Mouse (Mus musculus) CH12.LX (cell line): ENCODE measurements around the gene Sept9. TPM values are rescaled to one million over a fixed set of nuclear protein-coding genes. Genes with fewer than 3 reads are reported as not detected.

Experiments used
- DNase-seq: peaks from one replicate; pipeline ENCODE4 v3.0.0-alpha.2; 2013; ENCODE audit errors: extremely low read depth
- H3K27ac ChIP-seq: 2 replicates; pipeline ENCODE4 v1.5.1; 2012; ENCODE audit warnings: low read depth, mild to moderate bottlenecking, control low read depth, moderate library complexity; ENCODE audit not compliant: insufficient read depth
- H3K27me3 ChIP-seq: replicated peaks from 2 replicates; pipeline ENCODE3; 2012; ENCODE audit warnings: inconsistent platforms
- H3K36me3 ChIP-seq, 2 experiments: replicated peaks in 1 of 2; 2 replicates each; pipeline versions ENCODE3 to v1.6.1; 2012; ENCODE audit warnings: inconsistent platforms in 1 of 2, low read length in 1 of 2, mild to moderate bottlenecking in 1 of 2, mixed read lengths in 1 of 2, moderate library complexity in 1 of 2; ENCODE audit not compliant: control insufficient read depth in 1 of 2, insufficient read depth in 1 of 2
- H3K4me1 ChIP-seq, 2 experiments: 2 replicates each; pipeline ENCODE4 v1.6.1; 2012; ENCODE audit warnings: inconsistent platforms in 1 of 2, moderate library complexity in 1 of 2; ENCODE audit not compliant: insufficient read depth in 2 of 2, control insufficient read depth in 1 of 2
- H3K4me2 ChIP-seq: 2 replicates; pipeline ENCODE4 v1.6.1; 2012; ENCODE audit warnings: low read depth, mild to moderate bottlenecking, control low read depth; ENCODE audit not compliant: poor library complexity, insufficient read depth, severe bottlenecking
- H3K4me3 ChIP-seq, 3 experiments: fragments of 150-350 bp in 1 of 3; sonication (generic) in 1 of 3; replicated peaks in 1 of 3; 2 replicates each; pipeline versions ENCODE3 to v1.5.1; 2011 to 2012; ENCODE audit warnings: low read depth in 2 of 3, low read length in 2 of 3, mild to moderate bottlenecking in 2 of 3, moderate library complexity in 2 of 3, control low read depth in 1 of 3, improper control_type of control experiment in 1 of 3, inconsistent platforms in 1 of 3, mixed read lengths in 1 of 3; ENCODE audit not compliant: poor library complexity in 1 of 3
- H3K79me2 ChIP-seq: replicated peaks from 2 replicates; pipeline ENCODE4 v1.6.1; 2012; ENCODE audit warnings: mild to moderate bottlenecking, moderate library complexity; ENCODE audit not compliant: control insufficient read depth, poor library complexity, insufficient read depth, severe bottlenecking; ENCODE audit errors: extremely low read depth
- H3K9ac ChIP-seq: 2 replicates; pipeline ENCODE4 v1.6.1; 2012; ENCODE audit warnings: low read depth, mild to moderate bottlenecking, control low read depth, moderate library complexity; ENCODE audit not compliant: insufficient read depth
- H3K9me3 ChIP-seq: replicated peaks from 2 replicates; pipeline ENCODE3; 2012; ENCODE audit warnings: low read length, inconsistent platforms, mixed read lengths
- ELF1 ChIP-seq: IDR thresholded peaks from 2 replicates; pipeline ENCODE4 v1.6.1; 2014; ENCODE audit warnings: low read depth, mild to moderate bottlenecking, inconsistent platforms, low read length, improper control_type of control experiment
- GABPA ChIP-seq: IDR thresholded peaks from 2 replicates; pipeline ENCODE4 v1.6.1; 2012; ENCODE audit warnings: low read depth, low read length, improper control_type of control experiment, inconsistent platforms; ENCODE audit not compliant: insufficient replicate concordance
- IRF4 ChIP-seq: IDR thresholded peaks from 2 replicates; pipeline ENCODE4 v1.6.1; 2014; ENCODE audit warnings: low read depth, mild to moderate bottlenecking, inconsistent platforms, low read length, improper control_type of control experiment
- JUN ChIP-seq: IDR thresholded peaks from 2 replicates; pipeline ENCODE4 v1.6.1; 2011; ENCODE audit warnings: low read depth, mild to moderate bottlenecking, low read length, improper control_type of control experiment, moderate library complexity; ENCODE audit not compliant: insufficient read depth
- KAT2A ChIP-seq: IDR thresholded peaks from 2 replicates; pipeline ENCODE4 v1.6.1; 2012; ENCODE audit warnings: low read length, improper control_type of control experiment, inconsistent platforms; ENCODE audit not compliant: insufficient replicate concordance
- MAFK ChIP-seq: IDR thresholded peaks from 2 replicates; pipeline ENCODE4 v1.6.1; 2011; ENCODE audit warnings: low read length, improper control_type of control experiment; ENCODE audit not compliant: insufficient replicate concordance
- MEF2A ChIP-seq: IDR thresholded peaks from 2 replicates; pipeline ENCODE4 v1.6.1; 2014; ENCODE audit warnings: low read depth, mild to moderate bottlenecking, inconsistent platforms, low read length, improper control_type of control experiment, borderline replicate concordance
- MYC ChIP-seq: IDR thresholded peaks from 2 replicates; pipeline ENCODE4 v1.6.1; 2011; ENCODE audit warnings: low read depth, mild to moderate bottlenecking, improper control_type of control experiment, low read length
- NELFE ChIP-seq: IDR thresholded peaks from 2 replicates; pipeline ENCODE4 v1.6.1; 2011; ENCODE audit warnings: low read depth, low read length, improper control_type of control experiment
- POLR2AphosphoS2 ChIP-seq: IDR thresholded peaks from 2 replicates; pipeline ENCODE4 v1.6.1; 2011; ENCODE audit warnings: low read depth, low read length, improper control_type of control experiment
- RAD21 ChIP-seq: IDR thresholded peaks from 2 replicates; pipeline ENCODE4 v1.6.1; 2011; ENCODE audit warnings: low read depth, mild to moderate bottlenecking, low read length, improper control_type of control experiment, moderate library complexity
- RCOR1 ChIP-seq: conservative IDR thresholded peaks from 2 replicates; pipeline ENCODE4 v1.6.1; 2012; ENCODE audit warnings: low read depth, mild to moderate bottlenecking, inconsistent platforms, low read length, improper control_type of control experiment
- SIN3A ChIP-seq: IDR thresholded peaks from 2 replicates; pipeline ENCODE4 v1.6.1; 2012; ENCODE audit warnings: low read length, improper control_type of control experiment, inconsistent platforms
- USF2 ChIP-seq: conservative IDR thresholded peaks from 2 replicates; pipeline ENCODE4 v1.6.1; 2011; ENCODE audit warnings: low read depth, low read length, improper control_type of control experiment
- ZC3H11A ChIP-seq: IDR thresholded peaks from 2 replicates; pipeline ENCODE4 v1.6.1; 2012; ENCODE audit warnings: low read depth, mild to moderate bottlenecking, inconsistent platforms, low read length, improper control_type of control experiment
- ZKSCAN1 ChIP-seq: IDR thresholded peaks from 2 replicates; pipeline ENCODE4 v1.6.1; 2012; ENCODE audit warnings: low read depth, inconsistent platforms, low read length, improper control_type of control experiment, borderline replicate concordance
- ZNF384 ChIP-seq: IDR thresholded peaks from 2 replicates; pipeline ENCODE4 v1.6.1; 2012; ENCODE audit warnings: low read depth, low read length, improper control_type of control experiment, inconsistent platforms
- dilution Hi-C: fragments of 300-500 bp; cut with MboI; formaldehyde crosslinking; loops from 2 replicates; pipeline ENCODE4 v1.14.3; 2020; ENCODE audit warnings: low sequenced_read_pairs; ENCODE audit not compliant: extremely low pct_unique_long_range_greater_than_20kb, extremely low pct_ligation_motif_present
- in situ Hi-C: fragments of 300-500 bp; cut with MboI; formaldehyde crosslinking; loops from 3 replicates; pipeline ENCODE4 v1.14.3; 2019; ENCODE audit warnings: low sequenced_read_pairs, low pct_ligation_motif_present, low pct_unique_long_range_greater_than_20kb, mixed read lengths
- polyA plus RNA-seq: library from polyadenylated mRNA; unstranded; fragments of >175 nt; gene quantifications from 2 replicates; pipeline ENCODE4 v1.2.1, GENCODE M21; 2012; ENCODE audit warnings: low read depth; ENCODE audit not compliant: insufficient read length
- total RNA-seq, 2 experiments: library from RNA; depleted of rRNA; stranded (reverse); fragments of 300-350 nt in 1 of 2; fragments of >200 nt in 1 of 2; gene quantifications; 2 replicates each; pipeline ENCODE4 v1.2.3; 2012 to 2014

Sept9 gene
- total and polyA plus RNA-seq, 3 experiments = 47.6 to 128 (median 110) TPM

DNA sequence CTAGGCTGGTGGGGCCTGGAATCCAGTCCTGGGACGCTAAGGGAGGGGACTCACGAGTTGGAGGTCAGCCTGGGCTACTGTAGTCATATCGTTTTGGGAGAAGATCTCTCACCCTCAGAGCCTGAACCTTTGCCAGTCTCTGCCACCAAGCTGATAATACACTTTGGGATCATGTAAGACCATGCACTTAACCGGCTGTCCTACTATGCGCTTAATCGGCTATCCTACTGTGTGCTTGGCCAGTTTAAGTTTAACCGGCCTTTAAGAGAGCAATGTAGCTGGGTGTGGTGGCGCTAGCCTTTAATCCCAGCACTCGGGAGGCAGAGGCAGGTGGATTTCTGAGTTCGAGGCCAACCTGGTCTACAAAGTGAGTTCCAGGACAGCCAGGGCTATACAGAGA, 173.1 kb downstream of the Sept9 start:
- H3K9ac ChIP-seq = no peak overlapping the region
- H3K79me2 ChIP-seq = no peaks in the 10 kb centered on the region
- H3K4me2 ChIP-seq = no peak overlapping the region
- H3K27ac ChIP-seq = no peak overlapping the region
- dilution Hi-C loops (loop anchor here (25.0 kb wide), 1 partner anchor 135 kb away; no protein-coding TSS in a partner anchor), in situ Hi-C loops (no loop called here)
- peaks cover 18% of the 10 kb centered on the region for H3K27me3 ChIP-seq
- H3K9me3 ChIP-seq = peaks cover 2% of the 10 kb centered on the region
- TF ChIP-seq JUN (no peak), ZKSCAN1 (peak; percentile 94)
- DNase-seq = no peak
- no peak overlapping the region for H3K4me3 ChIP-seq
- no peaks in the 10 kb centered on the region for H3K4me1 ChIP-seq
- no peaks in the 10 kb centered on the region for H3K36me3 ChIP-seq

DNA sequence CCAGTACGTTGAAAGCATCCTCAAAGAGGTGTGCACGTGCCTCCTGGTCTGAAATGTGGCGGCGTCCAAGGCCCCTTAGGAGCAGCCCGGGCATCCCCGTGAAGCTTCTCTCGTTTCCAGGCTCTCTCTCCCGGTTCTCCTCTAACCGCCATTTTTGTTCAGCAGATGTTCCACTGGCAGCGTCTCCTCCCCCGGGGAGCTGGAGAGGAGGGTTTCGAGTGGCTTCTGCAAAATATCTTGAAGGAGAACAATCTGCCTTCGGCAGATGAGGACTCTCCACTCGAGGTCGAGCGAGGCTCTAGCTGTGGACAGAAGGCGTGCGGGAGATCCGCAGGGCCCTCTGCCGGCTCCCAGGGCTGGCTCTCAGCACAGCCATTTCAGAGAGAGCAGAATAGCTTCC, 173.7 kb downstream of the Sept9 start:
- dilution Hi-C loops = loop anchor here (25.0 kb wide), 1 partner anchor 136 kb away; no protein-coding TSS in a partner anchor
- TF ChIP-seq KAT2A (no peak), ZKSCAN1 (no peak), MEF2A (no peak), NELFE (no peak), POLR2AphosphoS2 (no peak), SIN3A (no peak), ELF1 (no peak), MAFK (no peak), GABPA (no peak), ZC3H11A (no peak), RAD21 (no peak), IRF4 (no peak), USF2 (no peak), MYC (no peak), RCOR1 (no peak), ZNF384 (no peak)
- TF ChIP-seq, all 38 proteins: peak for 0
- in situ Hi-C loops = no loop called here
- H3K4me1 ChIP-seq = no peaks in the 10 kb centered on the region
- H3K4me3 ChIP-seq = no peak overlapping the region
- H3K9me3 ChIP-seq = peaks cover 2% of the 10 kb centered on the region
- H3K27ac ChIP-seq = no peak overlapping the region
- no peak for DNase-seq
- no peaks in the 10 kb centered on the region for H3K79me2 ChIP-seq
- H3K9ac ChIP-seq = no peak overlapping the region
- peaks cover 22% of the 10 kb centered on the region for H3K27me3 ChIP-seq
- no peak overlapping the region for H3K4me2 ChIP-seq
- no peaks in the 10 kb centered on the region for H3K36me3 ChIP-seq
